Mouse (Mus musculus) embryonic facial prominence, embryonic 11.5 days (tissue): ENCODE measurements around the gene Tcf7l2. TPM values are rescaled to one million over a fixed set of nuclear protein-coding genes. Genes with fewer than 3 reads are reported as not detected.

Experiments used
- ATAC-seq: fragments of 200-750 bp; cut with Nextera tagmentation; replicated peaks from 2 replicates; pipeline ENCODE4 v1.8.0; 2017; ENCODE audit warnings: low read depth; ENCODE audit not compliant: insufficient number of reproducible peaks, low FRiP score, low TSS enrichment
- DNase-seq: peaks from one replicate; pipeline ENCODE4 v3.0.0-alpha.2; 2015; ENCODE audit warnings: low spot score
- H3K27ac ChIP-seq: fragments of 300-500 bp; sonication (generic); replicated peaks from 2 replicates; pipeline ENCODE4 v1.5.1; 2014; ENCODE audit warnings: mild to moderate bottlenecking, low read depth, low read length, control low read depth
- H3K27me3 ChIP-seq: fragments of 300-500 bp; sonication (generic); 2 replicates; pipeline ENCODE4 v1.6.1; 2014; ENCODE audit warnings: mild to moderate bottlenecking, low read length, moderate library complexity, mixed read lengths; ENCODE audit not compliant: control insufficient read depth, insufficient read depth
- H3K36me3 ChIP-seq: fragments of 300-500 bp; sonication (generic); replicated peaks from 2 replicates; pipeline ENCODE4 v1.6.1; 2014; ENCODE audit warnings: low read depth, mild to moderate bottlenecking, low read length, moderate library complexity, mixed read lengths; ENCODE audit not compliant: control insufficient read depth, insufficient read depth
- H3K4me1 ChIP-seq: fragments of 300-500 bp; sonication (generic); 2 replicates; pipeline ENCODE4 v1.6.1; 2014; ENCODE audit warnings: low read length, mixed read lengths; ENCODE audit not compliant: control insufficient read depth, insufficient read depth
- H3K4me2 ChIP-seq: fragments of 300-500 bp; sonication (generic); 2 replicates; pipeline ENCODE4 v1.6.1; 2014; ENCODE audit warnings: low read depth, mild to moderate bottlenecking, control low read depth, low read length, moderate library complexity
- H3K4me3 ChIP-seq: fragments of 300-500 bp; sonication (generic); 2 replicates; pipeline ENCODE4 v1.5.1; 2014; ENCODE audit warnings: low read depth, low read length, control low read depth
- H3K9ac ChIP-seq: fragments of 300-500 bp; sonication (generic); replicated peaks from 2 replicates; pipeline ENCODE4 v1.6.1; 2014; ENCODE audit warnings: mild to moderate bottlenecking, control low read depth, low read length
- H3K9me3 ChIP-seq: fragments of 300-500 bp; sonication (generic); replicated peaks from 2 replicates; pipeline ENCODE4 v1.6.1; 2016; ENCODE audit warnings: mild to moderate bottlenecking, low read length, inconsistent platforms, mixed read lengths; ENCODE audit not compliant: control insufficient read depth
- WGBS: fragments of 180-500 bp; shearing (Covaris S2); extraction: QIAGEN DNeasy Blood & Tissue Kit; methylation state at CpG from one replicate; pipeline ENCODE4 v1.1.7; 2014; 5-methylcytosine and 5-hydroxymethylcytosine counted together
- polyA plus RNA-seq: library from polyadenylated mRNA; unstranded; fragments of >200 nt; fragmentation: Nextera tagmentation; extraction: Ambion mirVana; gene quantifications from 2 replicates; pipeline ENCODE4 v1.2.1, GENCODE M21; 2014

Gene Tcf7l2
- polyA plus RNA-seq, 1 experiment from 2014 or later, result 107 TPM

- H3K4me2 ChIP-seq, result no peak overlapping the region
- no peaks in the 10 kb centered on the region for H3K9me3 ChIP-seq
- 84% methylated on average over 4 of the region's 4 CpGs for WGBS
- DNase-seq (no peak), ATAC-seq (no peak)
- H3K9ac ChIP-seq, result no peak overlapping the region
- H3K4me1 ChIP-seq, result no peaks in the 10 kb centered on the region
- H3K36me3 ChIP-seq, result no peaks in the 10 kb centered on the region
- no peak overlapping the region for H3K4me3 ChIP-seq
- H3K27me3 ChIP-seq, result no peaks in the 10 kb centered on the region
- no peak overlapping the region for H3K27ac ChIP-seq
Measured at GRCm38 (mm10) chr19:55714015-55714414, 27.6 kb upstream of the Tcf7l2 start.

DNA sequence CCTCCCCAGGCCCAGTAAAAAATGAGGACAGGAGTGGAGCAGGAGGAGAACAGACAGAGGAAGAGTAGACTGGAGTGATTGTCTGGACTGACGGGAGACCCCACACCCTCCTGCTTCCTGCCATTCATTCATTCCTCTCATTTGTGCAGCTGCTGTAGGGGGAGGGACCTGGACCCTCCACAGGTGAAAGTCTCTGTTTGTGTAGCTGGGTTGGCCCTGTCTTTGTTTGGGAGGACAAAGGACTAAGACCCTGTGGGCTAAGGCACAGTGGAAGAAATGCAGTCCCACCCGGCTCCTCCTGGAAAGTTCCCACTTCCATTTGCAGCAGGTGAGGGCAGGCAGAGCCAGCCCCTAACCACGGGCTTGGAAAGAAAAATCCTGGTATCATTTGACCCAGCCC is 27.0 kb upstream of the Tcf7l2 start:
- no peak for ATAC-seq
- 38% methylated on average over 3 of the region's 3 CpGs for WGBS

DNA sequence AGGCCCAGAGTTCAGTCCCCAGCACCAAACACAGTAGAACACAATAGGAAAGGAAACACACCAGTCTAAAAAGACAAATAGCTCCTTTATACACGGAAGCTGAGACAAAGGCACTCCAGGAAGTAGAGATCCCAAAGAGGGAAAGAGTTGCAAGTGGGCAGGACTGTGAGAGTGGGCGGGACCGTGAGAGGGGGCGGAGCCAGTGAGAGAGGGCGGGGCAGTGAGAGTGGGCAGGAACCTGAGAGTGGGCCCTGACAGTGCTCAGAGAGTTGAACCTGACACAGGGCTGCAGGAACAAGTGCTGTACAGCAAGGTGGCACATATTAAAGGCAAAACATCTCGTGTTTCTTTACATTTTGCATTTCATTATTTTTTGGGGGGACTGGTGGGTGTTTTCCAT is 22.5 kb upstream of the Tcf7l2 start:
- no peaks in the 10 kb centered on the region for H3K27me3 ChIP-seq
- H3K4me2 ChIP-seq, result no peak overlapping the region
- 70% methylated on average over 6 of the region's 6 CpGs for WGBS
- no peak for ATAC-seq
- DNase-seq, result no peak
- H3K9ac ChIP-seq, result no peak overlapping the region
- H3K36me3 ChIP-seq, result no peaks in the 10 kb centered on the region
- no peak overlapping the region for H3K27ac ChIP-seq
- H3K4me1 ChIP-seq, result no peaks in the 10 kb centered on the region
- H3K9me3 ChIP-seq, result no peaks in the 10 kb centered on the region
- no peak overlapping the region for H3K4me3 ChIP-seq

More for the DNA sequence above, 27.0 kb upstream of the Tcf7l2 start:
- H3K9ac ChIP-seq, result no peak overlapping the region
- H3K36me3 ChIP-seq, result no peaks in the 10 kb centered on the region
- H3K4me2 ChIP-seq, result no peak overlapping the region
- no peak for DNase-seq
- no peaks in the 10 kb centered on the region for H3K27me3 ChIP-seq
- H3K4me1 ChIP-seq, result no peaks in the 10 kb centered on the region
- no peak overlapping the region for H3K4me3 ChIP-seq
- H3K9me3 ChIP-seq, result no peaks in the 10 kb centered on the region
- no peak overlapping the region for H3K27ac ChIP-seq

DNA sequence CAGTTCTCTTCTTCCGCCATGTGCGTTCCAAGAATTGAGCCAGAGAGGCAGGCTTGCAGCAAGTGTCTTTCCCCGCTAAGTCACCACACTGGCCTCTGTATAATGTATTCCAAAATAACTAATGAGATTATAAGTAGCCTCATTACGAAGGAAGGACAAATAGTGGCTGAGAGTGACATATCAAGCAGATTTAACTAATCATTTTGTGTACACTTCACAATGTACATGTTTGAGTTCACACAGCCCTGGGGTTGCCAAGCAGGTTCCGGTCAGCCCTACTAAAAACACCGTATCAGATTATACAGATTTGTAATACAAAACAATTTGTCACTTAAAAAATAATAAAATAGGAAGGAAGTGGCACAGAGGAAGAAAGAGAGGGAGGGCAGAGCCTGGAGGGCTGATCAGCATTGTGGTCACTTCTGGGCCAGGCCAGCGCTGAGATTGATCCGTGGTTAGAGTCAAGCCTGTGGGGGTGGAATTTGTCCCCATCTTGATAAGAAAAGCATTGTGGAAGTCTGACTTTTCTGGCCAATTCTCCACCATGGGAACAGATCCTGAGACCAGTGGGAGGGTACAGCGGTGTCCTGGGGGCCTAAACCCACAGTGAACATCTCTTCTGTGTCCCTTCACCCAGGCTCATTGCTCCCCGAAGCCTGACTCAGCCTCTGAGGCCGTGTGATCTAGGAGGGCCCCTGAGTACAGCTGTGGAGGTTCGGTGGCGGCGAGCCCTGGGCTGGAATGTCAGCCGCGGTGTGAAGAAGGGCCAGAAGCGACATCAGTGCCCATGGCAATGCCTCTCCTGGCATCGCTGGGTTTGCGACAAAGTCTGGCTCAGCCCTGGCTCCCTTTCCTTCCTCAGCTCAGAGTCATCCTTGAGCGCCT is 21.9 kb upstream of the Tcf7l2 start:
- Histone ChIP-seq H3K4me1 (no peaks in the 10 kb centered on the region), H3K9ac (no peak overlapping the region), H3K4me3 (no peak overlapping the region), H3K9me3 (no peaks in the 10 kb centered on the region), H3K27ac (no peak overlapping the region), H3K36me3 (no peaks in the 10 kb centered on the region), H3K27me3 (no peaks in the 10 kb centered on the region), H3K4me2 (no peak overlapping the region)
- no peak for ATAC-seq
- DNase-seq, result no peak
- 82% methylated on average over 20 of the region's 20 CpGs for WGBS

DNA sequence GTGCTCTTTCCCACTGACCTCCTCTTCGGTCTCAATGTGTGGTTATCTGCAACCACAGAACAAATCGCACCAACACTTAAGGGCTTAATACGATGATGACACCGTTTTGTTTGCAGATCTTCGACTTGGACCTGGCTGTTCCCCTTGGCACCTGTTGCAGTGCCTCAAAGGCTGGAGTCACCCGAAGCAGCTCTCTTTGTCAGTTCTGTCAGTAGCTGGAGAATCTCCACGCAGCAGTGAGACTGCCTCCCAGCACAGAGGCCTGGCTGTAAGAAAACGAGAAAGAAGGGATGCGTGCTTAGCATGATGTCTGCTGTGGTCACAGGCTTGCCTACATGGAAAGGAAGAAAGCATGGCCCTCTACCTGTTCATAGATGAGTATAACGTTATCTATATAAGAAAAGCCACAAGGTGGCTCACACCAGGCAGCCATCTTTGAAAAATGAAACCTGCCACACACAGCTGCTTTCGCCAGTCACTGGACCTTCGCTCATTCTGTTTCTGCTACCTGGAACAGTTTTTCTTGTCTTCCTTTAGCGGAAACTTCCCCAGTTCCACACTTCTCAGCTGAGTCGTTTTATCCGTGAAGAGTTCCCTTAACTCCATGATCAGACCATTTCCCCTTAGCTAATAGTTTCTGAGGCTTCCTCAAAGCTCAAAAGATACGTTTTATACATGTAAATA is 21.1 kb upstream of the Tcf7l2 start:
- no peaks in the 10 kb centered on the region for H3K27me3 ChIP-seq
- H3K9me3 ChIP-seq, result no peaks in the 10 kb centered on the region
- DNase-seq (no peak), ATAC-seq (no peak)
- H3K9ac ChIP-seq, result no peak overlapping the region
- H3K36me3 ChIP-seq, result no peaks in the 10 kb centered on the region
- no peak overlapping the region for H3K4me2 ChIP-seq
- H3K4me3 ChIP-seq, result no peak overlapping the region
- H3K4me1 ChIP-seq, result no peaks in the 10 kb centered on the region
- no peak overlapping the region for H3K27ac ChIP-seq
- 78% methylated on average over 16 of the region's 16 CpGs for WGBS

- Histone ChIP-seq H3K9me3 (no peaks in the 10 kb centered on the region), H3K27ac (no peak overlapping the region), H3K9ac (no peak overlapping the region), H3K27me3 (no peaks in the 10 kb centered on the region), H3K36me3 (no peaks in the 10 kb centered on the region), H3K4me2 (no peak overlapping the region), H3K4me1 (no peaks in the 10 kb centered on the region), H3K4me3 (no peak overlapping the region)
- 25% methylated on average over 6 of the region's 6 CpGs for WGBS
- no peak for DNase-seq
- ATAC-seq, result no peak
Measured at GRCm38 (mm10) chr19:55722376-55722775, 19.2 kb upstream of the Tcf7l2 start.

- Histone ChIP-seq H3K4me1 (no peaks in the 10 kb centered on the region), H3K4me3 (no peak overlapping the region), H3K9ac (no peak overlapping the region), H3K27me3 (no peaks in the 10 kb centered on the region), H3K36me3 (no peaks in the 10 kb centered on the region), H3K27ac (no peak overlapping the region), H3K9me3 (no peaks in the 10 kb centered on the region), H3K4me2 (no peak overlapping the region)
- no peak for DNase-seq
- no peak for ATAC-seq
- WGBS, result 69% methylated on average over 8 of the region's 8 CpGs
Measured at GRCm38 (mm10) chr19:55729376-55729775, 12.2 kb upstream of the Tcf7l2 start.

GRCm38 (mm10) chr19:55732499-55732898 is 9.1 kb upstream of the Tcf7l2 start:
- H3K9me3 ChIP-seq, result no peaks in the 10 kb centered on the region
- H3K4me2 ChIP-seq, result no peak overlapping the region
- no peak overlapping the region for H3K27ac ChIP-seq
- WGBS, result 56% methylated on average over 6 of the region's 6 CpGs
- H3K27me3 ChIP-seq, result no peaks in the 10 kb centered on the region
- DNase-seq, result no peak
- no peaks in the 10 kb centered on the region for H3K36me3 ChIP-seq
- no peak for ATAC-seq
- no peaks in the 10 kb centered on the region for H3K4me1 ChIP-seq
- no peak overlapping the region for H3K4me3 ChIP-seq
- no peak overlapping the region for H3K9ac ChIP-seq
